Mouse (Mus musculus) small intestine, adult 10 weeks (tissue): ENCODE results near the gene 1810065E05Rik. TPM values are rescaled to one million over a fixed set of nuclear protein-coding genes. Genes with fewer than 3 reads are reported as not detected.

ENCODE experiments used
- polyA plus RNA-seq: library from polyadenylated mRNA; stranded (reverse); fragments of 350-450 nt; fragmentation: Illumina TruSeq; extraction: RNeasy Lipid Tissue Mini Kit (QIAGEN cat#74804); gene quantifications from one replicate; pipeline ENCODE4 v1.2.3, GENCODE M21; 2014; ENCODE audit warnings: low replicate concordance

The 1810065E05Rik gene
- 0.52 TPM for polyA plus RNA-seq

DNA sequence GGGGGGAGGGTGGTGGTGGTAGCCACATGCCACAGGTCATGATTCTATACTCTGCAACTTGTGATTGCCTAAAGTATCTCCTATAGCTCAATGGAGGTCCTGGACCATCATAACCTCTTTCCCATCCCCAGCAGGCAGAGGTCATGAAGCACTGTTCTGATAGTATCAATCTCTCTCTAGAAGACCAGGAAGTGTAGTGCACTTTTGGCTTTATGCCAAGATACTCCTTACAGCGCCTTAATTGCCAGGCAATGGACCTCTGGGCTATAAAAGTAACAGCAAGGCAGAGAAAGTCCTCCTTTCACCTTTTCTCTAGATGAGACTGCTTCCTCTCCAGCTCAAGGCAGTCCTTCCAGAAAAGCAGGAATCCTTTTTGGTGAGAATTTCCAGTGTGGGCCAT is at the start of gene 1810065E05Rik:
Gene 1810065E05Rik (plus strand): TSS at position 297 of the 400 bp plus-strand sequence.

DNA sequence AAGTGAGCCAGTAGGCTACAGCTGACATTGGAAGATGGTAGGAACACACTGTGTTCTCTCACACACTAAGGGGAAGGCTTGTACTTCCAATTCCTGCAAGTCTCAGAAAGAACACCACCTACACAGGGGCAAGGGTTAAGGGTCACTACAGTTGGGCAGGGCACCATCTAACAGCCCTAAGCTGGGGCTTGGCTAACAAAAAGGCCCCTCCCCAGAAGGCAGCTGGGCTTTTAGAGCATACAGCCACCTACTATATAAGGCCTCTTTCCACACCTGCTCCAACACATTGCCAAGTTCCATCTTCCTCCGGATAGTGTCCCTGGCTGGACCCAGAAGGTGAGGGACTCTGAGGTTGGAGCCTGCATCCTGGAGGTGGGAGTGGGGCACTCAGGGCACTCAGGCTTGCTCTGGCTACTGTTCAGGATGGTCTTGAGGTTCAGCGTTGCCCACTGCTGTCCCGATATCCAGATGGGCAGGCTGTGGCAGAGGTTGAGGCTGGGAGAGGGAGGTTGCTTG is 42.1 kb upstream of the 1810065E05Rik start, which contains the start of gene Lypd8:
Gene Lypd8 (plus strand): TSS at position 281 of the 516 bp plus-strand sequence.

DNA sequence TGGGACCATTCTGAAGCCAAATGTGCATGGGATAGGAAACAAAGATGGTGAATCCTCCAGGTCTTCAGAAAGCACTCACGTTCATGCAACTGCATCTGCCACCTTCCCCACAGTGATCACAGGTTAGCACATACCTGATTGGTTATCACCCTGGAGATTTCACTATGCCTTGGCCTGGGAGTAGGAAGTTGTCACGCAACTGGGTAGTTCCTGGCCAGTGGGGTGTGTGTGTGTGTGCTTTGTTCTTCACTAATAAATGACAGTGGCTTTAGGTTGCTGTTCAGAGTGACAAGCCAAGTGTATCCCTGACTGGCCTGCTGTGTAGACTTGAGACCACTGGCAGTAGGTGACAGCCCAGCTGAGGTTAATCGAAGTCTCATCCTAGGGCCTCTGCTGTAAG is 11.3 kb downstream of the 1810065E05Rik start, which contains the start of gene Gm12253:
Gene Gm12253 (plus strand): TSS at position 301 of the 400 bp plus-strand sequence.

DNA sequence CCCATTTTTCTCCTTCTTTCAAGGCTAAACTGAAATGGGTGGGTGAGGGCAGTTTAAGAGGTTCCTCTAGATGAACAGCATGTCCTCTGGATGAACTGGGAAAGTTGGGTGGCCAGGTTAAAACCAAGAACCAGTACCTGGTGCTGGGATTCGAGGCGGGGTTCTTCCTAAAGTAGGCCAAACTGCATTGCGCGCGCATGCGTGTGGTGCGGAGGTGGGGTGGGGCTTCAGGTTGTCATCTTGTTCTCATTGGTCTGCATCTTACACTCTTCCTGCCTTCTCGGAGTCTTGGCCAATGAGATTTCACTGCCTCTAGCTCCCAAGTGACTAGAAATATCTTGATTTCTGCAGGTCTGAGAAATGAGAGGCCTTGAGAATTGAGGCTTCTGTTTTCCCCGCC is 31.8 kb downstream of the 1810065E05Rik start, which contains the start of gene Lypd9:
Gene Lypd9 (minus strand): TSS at position 165 of the 400 bp plus-strand sequence.

DNA sequence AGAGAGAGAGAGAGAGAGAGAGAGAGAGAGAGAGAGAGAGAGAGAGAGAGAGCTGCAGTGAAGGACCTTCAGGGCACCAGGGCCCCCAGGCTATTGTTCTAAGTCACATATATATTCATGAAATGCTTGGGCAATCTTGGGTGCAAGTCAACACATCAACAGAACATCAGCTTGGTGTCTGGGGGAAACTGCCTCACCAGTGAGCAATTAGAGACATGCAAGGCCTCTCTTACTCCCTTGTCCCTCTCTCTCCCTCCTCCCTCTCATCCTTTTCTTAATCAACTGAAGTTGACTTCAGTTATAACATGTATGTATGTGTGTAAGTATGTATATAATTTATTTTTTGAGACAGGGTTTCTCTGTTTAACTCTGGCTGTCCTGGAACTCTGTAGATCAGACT is 41.3 kb downstream of the 1810065E05Rik start, which contains the start of gene Olfr30:
Gene Olfr30 (minus strand): TSS at position 101 of the 400 bp plus-strand sequence.

Other genes with a start within 250 kb of the 1810065E05Rik start
- gene Mrpl22, start 249.4 kb upstream of the 1810065E05Rik start, polyA plus RNA-seq = 20.5 TPM
- gene Igtp, start 221.6 kb upstream of the 1810065E05Rik start, polyA plus RNA-seq = 31.3 TPM
- gene Irgm2, start 221.5 kb upstream of the 1810065E05Rik start, polyA plus RNA-seq = 23.6 TPM
- not detected for gene 4930438A08Rik, start 146.3 kb upstream of the 1810065E05Rik start, polyA plus RNA-seq
- gene Zfp692, start 114.0 kb upstream of the 1810065E05Rik start, polyA plus RNA-seq = 0.59 TPM
- 52.8 TPM for gene Zfp672, start 90.8 kb upstream of the 1810065E05Rik start, polyA plus RNA-seq
- gene Sh3bp5l, start 90.4 kb upstream of the 1810065E05Rik start, polyA plus RNA-seq = 0.63 TPM
- gene Lypd8, start 42.1 kb upstream of the 1810065E05Rik start, polyA plus RNA-seq = 654 TPM
- not detected for gene Gm12253, start 11.4 kb downstream of the 1810065E05Rik start, polyA plus RNA-seq
- not detected for gene Lypd9, start 31.8 kb downstream of the 1810065E05Rik start, polyA plus RNA-seq
- not detected for gene Olfr30, start 41.2 kb downstream of the 1810065E05Rik start, polyA plus RNA-seq
- not detected for gene Olfr332, start 71.4 kb downstream of the 1810065E05Rik start, polyA plus RNA-seq
- not detected for gene Olfr331, start 81.5 kb downstream of the 1810065E05Rik start, polyA plus RNA-seq
- not detected for gene Olfr330, start 113.7 kb downstream of the 1810065E05Rik start, polyA plus RNA-seq
- not detected for gene Olfr329-ps, start 125.3 kb downstream of the 1810065E05Rik start, polyA plus RNA-seq
- gene Olfr328, start 134.5 kb downstream of the 1810065E05Rik start, polyA plus RNA-seq = not detected
- not detected for gene Olfr224, start 149.4 kb downstream of the 1810065E05Rik start, polyA plus RNA-seq
- not detected for gene Olfr325, start 156.6 kb downstream of the 1810065E05Rik start, polyA plus RNA-seq
- gene Olfr324, start 174.0 kb downstream of the 1810065E05Rik start, polyA plus RNA-seq = not detected
- 1,849 TPM for gene 2210407C18Rik, start 195.0 kb downstream of the 1810065E05Rik start, polyA plus RNA-seq
- not detected for gene Olfr323, start 209.4 kb downstream of the 1810065E05Rik start, polyA plus RNA-seq
- not detected for gene Trim58, start 219.4 kb downstream of the 1810065E05Rik start, polyA plus RNA-seq
- gene Olfr322, start 237.7 kb downstream of the 1810065E05Rik start, polyA plus RNA-seq = not detected